Mouse (Mus musculus) cerebellum, adult 9-10 months (tissue): ENCODE results near the gene Cwc22.

ENCODE experiments used
- DNase-seq: peaks from one replicate; pipeline ENCODE4 v3.0.0; 2022

The Cwc22 gene

GRCm38 (mm10) chr2:77962450-77963193 lies 16.4 kb upstream of the Cwc22 start:
- DNase-seq = no peak

- DNase-seq = no peak
Observed at GRCm38 (mm10) chr2:77961256-77961655, 15.1 kb upstream of the Cwc22 start.

- DNase-seq = no peak
Observed at GRCm38 (mm10) chr2:77960711-77961110, 14.5 kb upstream of the Cwc22 start.

GRCm38 (mm10) chr2:77959341-77959740 lies 13.2 kb upstream of the Cwc22 start:
- no peak for DNase-seq

- no peak for DNase-seq
Observed at GRCm38 (mm10) chr2:77951415-77951913, 5.3 kb upstream of the Cwc22 start.

GRCm38 (mm10) chr2:77950111-77950510 lies 3.9 kb upstream of the Cwc22 start:
- DNase-seq = no peak

- DNase-seq = no peak
Observed at GRCm38 (mm10) chr2:77949521-77949920, 3.3 kb upstream of the Cwc22 start.

- no peak for DNase-seq
Observed at GRCm38 (mm10) chr2:77948921-77949320, 2.7 kb upstream of the Cwc22 start.

- no peak for DNase-seq
Observed at GRCm38 (mm10) chr2:77948126-77948525, 2.0 kb upstream of the Cwc22 start.

- DNase-seq = no peak
Observed at GRCm38 (mm10) chr2:77947161-77947870, 1.1 kb upstream of the Cwc22 start.

GRCm38 (mm10) chr2:77944860-77945595 lies 1.1 kb downstream of the Cwc22 start:
- peak; percentile 27 for DNase-seq

GRCm38 (mm10) chr2:77944281-77944680 lies 1.9 kb downstream of the Cwc22 start:
- DNase-seq = peak; percentile 11

GRCm38 (mm10) chr2:77941944-77942343 lies 4.2 kb downstream of the Cwc22 start:
- no peak for DNase-seq

- no peak for DNase-seq
Observed at GRCm38 (mm10) chr2:77938317-77938716, 7.9 kb downstream of the Cwc22 start.

- DNase-seq = no peak
Observed at GRCm38 (mm10) chr2:77937818-77938217, 8.4 kb downstream of the Cwc22 start.

GRCm38 (mm10) chr2:77934138-77934537 lies 12.0 kb downstream of the Cwc22 start:
- DNase-seq = no peak

GRCm38 (mm10) chr2:77933630-77934029 lies 12.5 kb downstream of the Cwc22 start:
- DNase-seq = no peak

GRCm38 (mm10) chr2:77931958-77932357 lies 14.2 kb downstream of the Cwc22 start:
- DNase-seq = no peak

- DNase-seq = no peak
Observed at GRCm38 (mm10) chr2:77928352-77928751, 17.8 kb downstream of the Cwc22 start.

GRCm38 (mm10) chr2:77926468-77926867 lies 19.7 kb downstream of the Cwc22 start:
- DNase-seq = peak; percentile 41

GRCm38 (mm10) chr2:77925997-77926396 lies 20.2 kb downstream of the Cwc22 start:
- DNase-seq = no peak

- peak; percentile 86 for DNase-seq
Observed at GRCm38 (mm10) chr2:77925187-77925924, 20.8 kb downstream of the Cwc22 start.

GRCm38 (mm10) chr2:77924003-77924402 lies 22.2 kb downstream of the Cwc22 start:
- no peak for DNase-seq
